Mouse (Mus musculus): Measurements from ENCODE around the gene L3mbtl3. TPM values are rescaled to one million over a fixed set of nuclear protein-coding genes. Genes with fewer than 3 reads are reported as not detected.

L3mbtl3 gene
- polyA plus RNA-seq, 1 experiment from 2014 or later: 4.1 TPM

GRCm38 (mm10) chr10:26364942-26365341, 10.8 kb downstream of the L3mbtl3 start:
- no peak overlapping the region for H3K9ac ChIP-seq
- H3K4me2 ChIP-seq: no peak overlapping the region
- H3K4me3 ChIP-seq: no peak overlapping the region
- no peaks in the 10 kb centered on the region for H3K27me3 ChIP-seq (replicated peaks)
- WGBS (ENCODE audit: insufficient replicate concordance): 60% methylated on average over 2 of the region's 2 CpGs
- no peaks in the 10 kb centered on the region for H3K9me3 ChIP-seq (replicated peaks)
- 0 out of 2 replicates have a peak, but pooled peaks cover 2% of the 10 kb centered on the region for H3K36me3 ChIP-seq
- H3K4me1 ChIP-seq: peaks cover 10% of the 10 kb centered on the region; the same call in 1 of the 2 replicates
- ATAC-seq: no peak
- H3K27ac ChIP-seq: no peak overlapping the region

GRCm38 (mm10) chr10:26364326-26364856, 11.4 kb downstream of the L3mbtl3 start:
- no peak for ATAC-seq
- H3K27ac ChIP-seq: no peak overlapping the region
- WGBS (ENCODE audit: insufficient replicate concordance): 59% methylated on average over 8 of the region's 8 CpGs

GRCm38 (mm10) chr10:26363605-26364004, 12.2 kb downstream of the L3mbtl3 start:
- H3K36me3 ChIP-seq: 0 out of 2 replicates have a peak, but pooled peaks cover 2% of the 10 kb centered on the region

More at GRCm38 (mm10) chr10:26364326-26364856, 11.4 kb downstream of the L3mbtl3 start:
- Histone ChIP-seq H3K9ac (no peak overlapping the region), H3K4me2 (no peak overlapping the region), H3K9me3 (replicated peaks) (no peaks in the 10 kb centered on the region), H3K27me3 (replicated peaks) (no peaks in the 10 kb centered on the region), H3K36me3 (0 out of 2 replicates have a peak, but pooled peaks cover 2% of the 10 kb centered on the region), H3K4me3 (no peak overlapping the region), H3K4me1 (peaks cover 10% of the 10 kb centered on the region; the same call in 1 of the 2 replicates)

GRCm38 (mm10) chr10:26358798-26359197, 17.0 kb downstream of the L3mbtl3 start:
- H3K36me3 ChIP-seq: 0 out of 2 replicates have a peak, but pooled peaks cover 4% of the 10 kb centered on the region
- no peak overlapping the region for H3K27ac ChIP-seq
- no peak overlapping the region for H3K9ac ChIP-seq
- 38% methylated on average over 6 of the region's 6 CpGs for WGBS (ENCODE audit: insufficient replicate concordance)
- H3K4me2 ChIP-seq: no peak overlapping the region
- no peak for ATAC-seq
- no peaks in the 10 kb centered on the region for H3K9me3 ChIP-seq (replicated peaks)
- H3K4me1 ChIP-seq: peaks cover 5% of the 10 kb centered on the region
- H3K27me3 ChIP-seq (replicated peaks): no peaks in the 10 kb centered on the region
- no peak overlapping the region for H3K4me3 ChIP-seq

More at GRCm38 (mm10) chr10:26363605-26364004, 12.2 kb downstream of the L3mbtl3 start:
- Histone ChIP-seq H3K9ac (no peak overlapping the region), H3K27ac (no peak overlapping the region), H3K27me3 (replicated peaks) (no peaks in the 10 kb centered on the region), H3K4me1 (peaks cover 13% of the 10 kb centered on the region), H3K4me3 (no peak overlapping the region), H3K4me2 (no peak overlapping the region), H3K9me3 (replicated peaks) (no peaks in the 10 kb centered on the region)
- WGBS (ENCODE audit: insufficient replicate concordance): 51% methylated on average over 3 of the region's 3 CpGs
- ATAC-seq: no peak

GRCm38 (mm10) chr10:26358231-26358630, 17.5 kb downstream of the L3mbtl3 start:
- Histone ChIP-seq H3K36me3 (0 out of 2 replicates have a peak, but pooled peaks cover 4% of the 10 kb centered on the region), H3K27me3 (replicated peaks) (no peaks in the 10 kb centered on the region), H3K4me2 (no peak overlapping the region), H3K9ac (no peak overlapping the region), H3K4me3 (no peak overlapping the region), H3K9me3 (replicated peaks) (no peaks in the 10 kb centered on the region), H3K4me1 (peaks cover 5% of the 10 kb centered on the region; the same call in 1 of the 2 replicates), H3K27ac (no peak overlapping the region)
- no peak for ATAC-seq
- WGBS (ENCODE audit: insufficient replicate concordance): 78% methylated on average over 5 of the region's 5 CpGs

GRCm38 (mm10) chr10:26353781-26354180, 22.0 kb downstream of the L3mbtl3 start:
- ATAC-seq: no peak
- WGBS (ENCODE audit: insufficient replicate concordance): 78% methylated on average over 4 of the region's 4 CpGs

GRCm38 (mm10) chr10:26351129-26351738, 24.5 kb downstream of the L3mbtl3 start:
- no peak overlapping the region for H3K4me3 ChIP-seq
- H3K4me2 ChIP-seq: no peak overlapping the region
- peak; percentile 68 for ATAC-seq
- 69% methylated on average over 7 of the region's 7 CpGs for WGBS (ENCODE audit: insufficient replicate concordance)
- H3K27ac ChIP-seq: 0 out of 2 replicates have a peak overlapping the region, but pooled peaks have one; percentile 30
- no peaks in the 10 kb centered on the region for H3K4me1 ChIP-seq
- H3K9me3 ChIP-seq (replicated peaks): no peaks in the 10 kb centered on the region
- no peak overlapping the region for H3K9ac ChIP-seq
- peaks cover 10% of the 10 kb centered on the region for H3K36me3 ChIP-seq
- H3K27me3 ChIP-seq (replicated peaks): no peaks in the 10 kb centered on the region

More at GRCm38 (mm10) chr10:26353781-26354180, 22.0 kb downstream of the L3mbtl3 start:
- Histone ChIP-seq H3K27ac (no peak overlapping the region), H3K4me3 (no peak overlapping the region), H3K4me2 (no peak overlapping the region), H3K9ac (no peak overlapping the region), H3K4me1 (peaks cover 4% of the 10 kb centered on the region; the same call in 1 of the 2 replicates), H3K36me3 (peaks cover 10% of the 10 kb centered on the region), H3K27me3 (replicated peaks) (no peaks in the 10 kb centered on the region), H3K9me3 (replicated peaks) (no peaks in the 10 kb centered on the region)

GRCm38 (mm10) chr10:26350153-26350552, 25.6 kb downstream of the L3mbtl3 start:
- Histone ChIP-seq H3K36me3 (peaks cover 8% of the 10 kb centered on the region), H3K4me2 (no peak overlapping the region), H3K4me1 (no peaks in the 10 kb centered on the region), H3K9me3 (replicated peaks) (no peaks in the 10 kb centered on the region), H3K27ac (no peak overlapping the region), H3K4me3 (no peak overlapping the region), H3K27me3 (replicated peaks) (no peaks in the 10 kb centered on the region), H3K9ac (no peak overlapping the region)
- ATAC-seq: no peak
- 58% methylated on average over 1 of the region's 1 CpGs for WGBS (ENCODE audit: insufficient replicate concordance)

- Histone ChIP-seq H3K36me3 (peaks cover 18% of the 10 kb centered on the region), H3K4me2 (no peak overlapping the region), H3K4me3 (no peak overlapping the region), H3K9me3 (replicated peaks) (no peaks in the 10 kb centered on the region), H3K27me3 (replicated peaks) (no peaks in the 10 kb centered on the region), H3K9ac (no peak overlapping the region), H3K4me1 (no peaks in the 10 kb centered on the region), H3K27ac (no peak overlapping the region)
- ATAC-seq: no peak
- 56% methylated on average over 7 of the region's 7 CpGs for WGBS (ENCODE audit: insufficient replicate concordance)
These were observed 28.2 kb downstream of the L3mbtl3 start for GRCm38 (mm10) chr10:26347614-26348013.

GRCm38 (mm10) chr10:26345879-26346278, 29.9 kb downstream of the L3mbtl3 start:
- Histone ChIP-seq H3K36me3 (peaks cover 25% of the 10 kb centered on the region), H3K27me3 (replicated peaks) (no peaks in the 10 kb centered on the region), H3K4me1 (no peaks in the 10 kb centered on the region), H3K9me3 (replicated peaks) (no peaks in the 10 kb centered on the region), H3K27ac (no peak overlapping the region), H3K4me3 (no peak overlapping the region), H3K9ac (no peak overlapping the region), H3K4me2 (no peak overlapping the region)
- no peak for ATAC-seq
- 81% methylated on average over 1 of the region's 1 CpGs for WGBS (ENCODE audit: insufficient replicate concordance)

GRCm38 (mm10) chr10:26337896-26338503, 37.8 kb downstream of the L3mbtl3 start:
- Histone ChIP-seq H3K27me3 (replicated peaks) (no peaks in the 10 kb centered on the region), H3K9ac (no peak overlapping the region), H3K4me1 (no peaks in the 10 kb centered on the region), H3K4me3 (no peak overlapping the region), H3K36me3 (peaks cover 50% of the 10 kb centered on the region), H3K27ac (no peak overlapping the region), H3K9me3 (replicated peaks) (no peaks in the 10 kb centered on the region), H3K4me2 (no peak overlapping the region)
- 85% methylated on average over 23 of the region's 23 CpGs for WGBS (ENCODE audit: insufficient replicate concordance)
- ATAC-seq: no peak

- H3K27ac ChIP-seq: no peak overlapping the region
- no peak overlapping the region for H3K9ac ChIP-seq
- no peaks in the 10 kb centered on the region for H3K4me1 ChIP-seq
- H3K4me2 ChIP-seq: no peak overlapping the region
- ATAC-seq: no peak
- peaks cover 31% of the 10 kb centered on the region for H3K36me3 ChIP-seq
- no peaks in the 10 kb centered on the region for H3K9me3 ChIP-seq (replicated peaks)
- 74% methylated on average over 5 of the region's 5 CpGs for WGBS (ENCODE audit: insufficient replicate concordance)
- no peak overlapping the region for H3K4me3 ChIP-seq
- no peaks in the 10 kb centered on the region for H3K27me3 ChIP-seq (replicated peaks)
These were observed 41.8 kb downstream of the L3mbtl3 start for GRCm38 (mm10) chr10:26333966-26334365.
